Mouse (Mus musculus) MEL (cell line): ENCODE results near the gene Elfn1. TPM values are rescaled to one million over a fixed set of nuclear protein-coding genes. Genes with fewer than 3 reads are reported as not detected.

Source experiments
- DNase-seq: peaks from one replicate; pipeline ENCODE4 v3.0.0; 2011; ENCODE audit warnings: low read depth, low spot score
- H3K27ac ChIP-seq: 2 replicates; pipeline ENCODE4 v1.5.1; 2012; ENCODE audit warnings: low read depth, mild to moderate bottlenecking, control low read depth, low read length, moderate library complexity; ENCODE audit not compliant: control insufficient read depth
- H3K27me3 ChIP-seq, 2 experiments: fragments of 150-350 bp in 1 of 2; sonication (generic) in 1 of 2; 2 replicates each; pipeline ENCODE4 v1.6.1; 2012; ENCODE audit warnings: low read length in 2 of 2, mild to moderate bottlenecking in 2 of 2, improper control_type of control experiment in 1 of 2, moderate library complexity in 1 of 2; ENCODE audit not compliant: insufficient read depth in 2 of 2, control insufficient read depth in 1 of 2
- H3K36me3 ChIP-seq, 2 experiments: 2 replicates each; pipeline ENCODE4 v1.6.1; 2012 to 2014; ENCODE audit warnings: low read length in 2 of 2, improper control_type of control experiment in 1 of 2, inconsistent platforms in 1 of 2, mild to moderate bottlenecking in 1 of 2; ENCODE audit not compliant: insufficient read depth in 2 of 2, control insufficient read depth in 1 of 2
- H3K4me1 ChIP-seq, 2 experiments: fragments of 150-350 bp in 1 of 2; sonication (generic) in 1 of 2; 2 replicates each; pipeline ENCODE4 v1.6.1; 2012; ENCODE audit warnings: low read length in 2 of 2, improper control_type of control experiment in 1 of 2, mild to moderate bottlenecking in 1 of 2; ENCODE audit not compliant: insufficient read depth in 2 of 2, control insufficient read depth in 1 of 2
- H3K4me3 ChIP-seq, 2 experiments: fragments of 150-350 bp in 1 of 2; sonication (generic) in 1 of 2; 2 replicates each; pipeline ENCODE4 v1.5.1; 2012; ENCODE audit warnings: low read depth in 2 of 2, low read length in 2 of 2, mild to moderate bottlenecking in 2 of 2, moderate library complexity in 2 of 2, control low read depth in 1 of 2, improper control_type of control experiment in 1 of 2; ENCODE audit not compliant: control insufficient read depth in 1 of 2, insufficient read depth in 1 of 2
- H3K79me2 ChIP-seq: 2 replicates; pipeline ENCODE4 v1.6.1; 2012; ENCODE audit warnings: mild to moderate bottlenecking, low read length, moderate library complexity; ENCODE audit not compliant: control insufficient read depth, poor library complexity, insufficient read depth
- H3K9ac ChIP-seq: 2 replicates; pipeline ENCODE4 v1.6.1; 2012; ENCODE audit warnings: low read depth, mild to moderate bottlenecking, control low read depth, low read length, moderate library complexity; ENCODE audit not compliant: control insufficient read depth, poor library complexity, severe bottlenecking
- H3K9me3 ChIP-seq: fragments of 150-350 bp; sonication (generic); replicated peaks from 2 replicates; pipeline ENCODE4 v1.6.1; 2012; ENCODE audit warnings: mild to moderate bottlenecking, low read length, improper control_type of control experiment, moderate library complexity; ENCODE audit not compliant: insufficient read depth
- BHLHE40 ChIP-seq: IDR thresholded peaks from 2 replicates; pipeline ENCODE4 v1.6.1; 2012; ENCODE audit warnings: low read depth, mild to moderate bottlenecking, inconsistent platforms, low read length, improper control_type of control experiment, borderline replicate concordance
- CTCF ChIP-seq, 3 experiments: IDR thresholded peaks in 2 of 3; conservative IDR thresholded peaks in 1 of 3; 2 replicates each; pipeline ENCODE4 v1.5.1; 2011 to 2012; ENCODE audit warnings: low read length in 3 of 3, low read depth in 2 of 3, mild to moderate bottlenecking in 2 of 3, improper control_type of control experiment in 1 of 3, inconsistent platforms in 1 of 3, mixed read lengths in 1 of 3, moderate library complexity in 1 of 3; ENCODE audit not compliant: control insufficient read depth in 1 of 3, insufficient read depth in 1 of 3, poor library complexity in 1 of 3, severe bottlenecking in 1 of 3
- E2F4 ChIP-seq: IDR thresholded peaks from 2 replicates; pipeline ENCODE4 v1.6.1; 2011; ENCODE audit warnings: low read depth, low read length, improper control_type of control experiment, borderline replicate concordance
- GATA1 ChIP-seq: IDR thresholded peaks from 2 replicates; pipeline ENCODE4 v1.6.1; 2011; ENCODE audit warnings: low read depth, low read length, improper control_type of control experiment
- KAT2A ChIP-seq: conservative IDR thresholded peaks from 2 replicates; pipeline ENCODE4 v1.6.1; 2012; ENCODE audit warnings: low read depth, low read length, improper control_type of control experiment, inconsistent platforms
- MAFK ChIP-seq: IDR thresholded peaks from 2 replicates; pipeline ENCODE4 v1.6.1; 2011; ENCODE audit warnings: low read depth, mild to moderate bottlenecking, low read length, improper control_type of control experiment, borderline replicate concordance
- MAX ChIP-seq: IDR thresholded peaks from 2 replicates; pipeline ENCODE4 v1.6.1; 2011; ENCODE audit warnings: low read length, improper control_type of control experiment
- MAZ ChIP-seq: IDR thresholded peaks from 2 replicates; pipeline ENCODE4 v1.6.1; 2012; ENCODE audit warnings: low read depth, mild to moderate bottlenecking, inconsistent platforms, low read length, improper control_type of control experiment
- MYC ChIP-seq: IDR thresholded peaks from 2 replicates; pipeline ENCODE4 v1.6.1; 2011; ENCODE audit warnings: low read depth, mild to moderate bottlenecking, low read length, improper control_type of control experiment, moderate library complexity
- NRF1 ChIP-seq: IDR thresholded peaks from 2 replicates; pipeline ENCODE4 v1.6.1; 2014; ENCODE audit warnings: low read depth, mild to moderate bottlenecking, inconsistent platforms, low read length, improper control_type of control experiment, moderate library complexity; ENCODE audit not compliant: poor library complexity, insufficient read depth, severe bottlenecking
- POLR2AphosphoS2 ChIP-seq: IDR thresholded peaks from 2 replicates; pipeline ENCODE4 v1.6.1; 2011; ENCODE audit warnings: low read length, improper control_type of control experiment
- RAD21 ChIP-seq: IDR thresholded peaks from 2 replicates; pipeline ENCODE4 v1.6.1; 2011; ENCODE audit warnings: mild to moderate bottlenecking, low read depth, low read length, improper control_type of control experiment
- TBP ChIP-seq: IDR thresholded peaks from 2 replicates; pipeline ENCODE4 v1.8.0; 2011; ENCODE audit warnings: low read depth, low read length, improper control_type of control experiment
- TCF12 ChIP-seq: IDR thresholded peaks from 2 replicates; pipeline ENCODE4 v1.6.1; 2014; ENCODE audit warnings: low read depth, mild to moderate bottlenecking, inconsistent platforms, low read length, improper control_type of control experiment, moderate library complexity
- USF2 ChIP-seq, 2 experiments: IDR thresholded peaks; 2 replicates each; pipeline ENCODE4 v1.6.1; 2011 to 2012; ENCODE audit warnings: improper control_type of control experiment in 2 of 2, low read length in 2 of 2, borderline replicate concordance in 1 of 2, inconsistent platforms in 1 of 2, low read depth in 1 of 2, mild to moderate bottlenecking in 1 of 2; ENCODE audit not compliant: insufficient read depth in 1 of 2
- ZC3H11A ChIP-seq: IDR thresholded peaks from 2 replicates; pipeline ENCODE4 v1.6.1; 2012; ENCODE audit warnings: low read depth, mild to moderate bottlenecking, inconsistent platforms, low read length, improper control_type of control experiment
- ZKSCAN1 ChIP-seq: IDR thresholded peaks from 2 replicates; pipeline ENCODE4 v1.6.1; 2012; ENCODE audit warnings: low read depth, mild to moderate bottlenecking, inconsistent platforms, low read length, improper control_type of control experiment, moderate library complexity
- ZMIZ1 ChIP-seq: IDR thresholded peaks from 2 replicates; pipeline ENCODE4 v1.6.1; 2012; ENCODE audit warnings: low read depth, mild to moderate bottlenecking, inconsistent platforms, low read length, improper control_type of control experiment, moderate library complexity
- polyA plus RNA-seq, 2 experiments: library from polyadenylated mRNA; stranded (reverse) in 1 of 2; unstranded in 1 of 2; fragments of >175 nt in 1 of 2; fragments of >200 nt in 1 of 2; gene quantifications; 2 replicates each; pipeline versions ENCODE4 v1.2.1 to v1.2.4; 2012; ENCODE audit warnings: low replicate concordance in 2 of 2, low read depth in 1 of 2; ENCODE audit not compliant: insufficient read length in 2 of 2, insufficient read depth in 1 of 2, missing spikeins in 1 of 2
- total RNA-seq: library from RNA; depleted of rRNA; stranded (reverse); fragments of 300-350 nt; gene quantifications from 2 replicates; pipeline ENCODE4 v1.2.3, GENCODE M21; 2012

The Elfn1 gene
- total and polyA plus RNA-seq, 3 experiments = 0.08 TPM; not detected in 2

- H3K27me3 ChIP-seq = no peaks in the 10 kb centered on the region
- H3K4me3 ChIP-seq = no peak overlapping the region
- 0 out of 4 replicates have a peak, but pooled peaks cover 0 to 3% of the 10 kb centered on the region in 2 experiments for H3K4me1 ChIP-seq
- H3K79me2 ChIP-seq = no peaks in the 10 kb centered on the region
- no peak for DNase-seq
- no peaks in the 10 kb centered on the region for H3K9me3 ChIP-seq
- TF ChIP-seq MAX (no peak), MAFK (no peak), CTCF (IDR thresholded peaks at IDR 0.05 in 2 of 3, conservative IDR thresholded peaks at IDR 0.05 in 1 of 3; ENCODE audit: control insufficient read depth in 1 of 3, insufficient read depth in 1 of 3, low read depth in 2 of 3, low read length in 3 of 3, poor library complexity in 1 of 3, severe bottlenecking in 1 of 3) (no peak), MAZ (no peak), BHLHE40 (no peak), ZKSCAN1 (peak; percentile 46; the same call in 1 of the 2 replicates), TBP (no peak), RAD21 (no peak), KAT2A (no peak)
- TF ChIP-seq, all 39 proteins: peak for 1
- no peak overlapping the region for H3K9ac ChIP-seq
- H3K27ac ChIP-seq = no peak overlapping the region
- no peaks in the 10 kb centered on the region for H3K36me3 ChIP-seq
Observed at GRCm38 (mm10) chr5:139976584-139976983, 68.8 kb downstream of the Elfn1 start.

- Histone ChIP-seq H3K36me3 (no peaks in the 10 kb centered on the region), H3K27me3 (no peaks in the 10 kb centered on the region), H3K9ac (no peak overlapping the region), H3K27ac (no peak overlapping the region), H3K4me1 (0 out of 4 replicates have a peak, but pooled peaks cover 0 to 3% of the 10 kb centered on the region in 2 experiments), H3K4me3 (no peak overlapping the region), H3K9me3 (no peaks in the 10 kb centered on the region), H3K79me2 (no peaks in the 10 kb centered on the region)
- TF ChIP-seq ZC3H11A (no peak), GATA1 (no peak), TBP (no peak), MYC (no peak), POLR2AphosphoS2 (no peak), ZMIZ1 (no peak), E2F4 (no peak), TCF12 (no peak), ZKSCAN1 (no peak), NRF1 (no peak), USF2 (IDR thresholded peaks at IDR 0.05; ENCODE audit: borderline replicate concordance in 1 of 2, insufficient read depth in 1 of 2, low read depth in 1 of 2, low read length in 2 of 2) (no peak)
- DNase-seq = no peak
Observed at GRCm38 (mm10) chr5:139977476-139977875, 69.7 kb downstream of the Elfn1 start.
